Mouse (Mus musculus) bone marrow, adult 2 months (tissue): ENCODE measurements around the gene Tmem132b.

Experiments used
- CTCF ChIP-seq: fragments of 200-500 bp; IDR thresholded peaks from 2 replicates; pipeline ENCODE4 v1.5.1; 2011; ENCODE audit warnings: low read length, control low read depth; ENCODE audit not compliant: control insufficient read depth, insufficient read depth
- POLR2A ChIP-seq: fragments of 200-500 bp; IDR thresholded peaks from 2 replicates; pipeline ENCODE4 v1.6.1; 2011; ENCODE audit warnings: low read depth, mild to moderate bottlenecking, control low read depth, low read length, borderline replicate concordance; ENCODE audit not compliant: control insufficient read depth

DNA sequence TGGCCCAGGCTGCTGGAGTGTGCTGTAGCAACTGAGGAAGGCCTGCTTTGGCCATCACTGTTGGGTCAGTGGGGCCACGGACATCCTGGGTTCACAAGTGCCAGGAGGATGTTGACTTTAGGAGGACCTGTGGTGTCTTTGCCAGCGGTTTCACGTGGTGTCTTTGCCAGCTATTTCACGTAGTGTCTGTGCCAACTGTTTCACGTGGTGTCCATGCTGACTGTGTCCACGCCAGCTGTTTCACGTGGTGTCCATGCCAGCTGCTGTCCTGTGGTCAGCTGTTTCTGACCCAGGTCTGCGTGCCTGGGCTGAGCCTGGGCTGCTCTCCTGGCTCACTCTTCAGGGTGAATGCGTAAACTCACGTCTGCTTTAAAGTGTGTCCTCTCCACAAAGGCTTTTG, 35.9 kb upstream of the Tmem132b start:
- TF ChIP-seq CTCF (no peak), POLR2A (no peak)
